In the genomic region with DNA sequence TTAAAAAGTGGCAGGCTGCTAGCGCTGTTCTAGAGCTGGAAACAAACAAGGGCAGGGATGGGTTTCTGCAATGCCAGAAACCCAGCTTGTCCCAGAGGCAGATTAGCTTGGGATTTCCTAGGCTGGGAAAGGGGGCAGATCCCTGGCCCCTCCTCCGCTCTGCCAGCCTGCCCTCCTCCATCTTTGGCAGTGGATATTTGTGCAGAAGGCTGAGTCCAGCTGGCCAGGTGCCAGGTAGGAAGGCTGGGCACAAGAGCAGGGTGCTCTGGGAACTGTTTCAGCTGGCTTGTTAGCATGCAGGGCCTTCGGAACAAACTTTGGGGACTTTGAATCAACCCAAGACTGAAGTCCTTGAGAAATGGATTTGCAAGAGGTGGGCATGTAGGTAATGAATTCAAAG, we compare ENCODE assay signal across 7 mouse cellular contexts. TPM values are rescaled to one million over a fixed set of nuclear protein-coding genes. Genes with fewer than 3 reads are reported as not detected.
DNase-seq lines count a peak whose midpoint lies in the region; ATAC-seq lines count a peak whose summit lies in the region.

No protein-coding gene starts in this region.

- H3K27me3 ChIP-seq in heart, embryonic 13.5 days (replicated peaks): peaks cover 8% of the 10 kb centered on the region; the same call in 1 of the 2 replicates
- no peaks in the 10 kb centered on the region; the same call in 1 of the 2 replicates for H3K27me3 ChIP-seq in midbrain, embryonic 16.5 days (ENCODE audit: control insufficient read depth, insufficient read depth, low read depth, low read length)

- ATAC-seq in heart, embryonic 13.5 days (ENCODE audit: extremely low read depth, insufficient number of reproducible peaks, low FRiP score, low TSS enrichment): no peak
- no peak for ATAC-seq in midbrain, embryonic 16.5 days

- peak overlapping the region; percentile 20; the same call in 1 of the 2 replicates for H3K9ac ChIP-seq in heart, embryonic 13.5 days
- H3K9ac ChIP-seq in midbrain, embryonic 16.5 days (ENCODE audit: low read depth, low read length): no peak overlapping the region

- 56% methylated on average over 3 of the region's 3 CpGs for WGBS in heart, embryonic 13.5 days
- 61% methylated on average over 3 of the region's 3 CpGs for WGBS in midbrain, embryonic 16.5 days

- H3K4me2 ChIP-seq in heart, embryonic 13.5 days: no peak overlapping the region
- no peak overlapping the region for H3K4me2 ChIP-seq in midbrain, embryonic 16.5 days (ENCODE audit: low read length)

- no peaks in the 10 kb centered on the region for H3K36me3 ChIP-seq in heart, embryonic 13.5 days
- H3K36me3 ChIP-seq in midbrain, embryonic 16.5 days (ENCODE audit: control insufficient read depth, insufficient read depth, low read length): no peaks in the 10 kb centered on the region

- no peaks in the 10 kb centered on the region for H3K9me3 ChIP-seq in heart, embryonic 13.5 days
- no peaks in the 10 kb centered on the region for H3K9me3 ChIP-seq in midbrain, embryonic 16.5 days (replicated peaks; ENCODE audit: control insufficient read depth, low read length, poor library complexity, severe bottlenecking)

- peaks cover 34% of the 10 kb centered on the region for H3K4me1 ChIP-seq in heart, embryonic 13.5 days
- H3K4me1 ChIP-seq in midbrain, embryonic 16.5 days (ENCODE audit: control insufficient read depth, insufficient read depth, low read length): peaks cover 15% of the 10 kb centered on the region

- H3K4me3 ChIP-seq in heart, embryonic 13.5 days: no peak overlapping the region
- no peak overlapping the region for H3K4me3 ChIP-seq in midbrain, embryonic 16.5 days (ENCODE audit: low read depth, low read length)

- H3K27ac ChIP-seq in heart, embryonic 13.5 days (replicated peaks): no peak overlapping the region
- H3K27ac ChIP-seq in midbrain, embryonic 16.5 days (ENCODE audit: low read length): peak overlapping the region; percentile 66

- DNase-seq in ovary, adult 18-20 months (ENCODE audit: low spot score): peak; percentile 78
- DNase-seq in ovary, postnatal 10 days (ENCODE audit: low spot score): no peak
- peak; percentile 80 for DNase-seq in cerebellum, adult 8-10 months
- DNase-seq in layer of hippocampus, adult 8-10 months (ENCODE audit: low spot score in 2 of 2): peak; percentile 83 to 87
- no peak for DNase-seq in thymus, postnatal 36 days

RNA-seq across cellular contexts. Expression of a gene that starts 20.0 kb away (rescaled TPM):
- 56.6 and 57.4 TPM in 2 replicates for polyA plus RNA-seq in heart, embryonic 13.5 days (2015; fragmentation: Nextera tagmentation; extraction: Ambion mirVana)
- total RNA-seq in layer of hippocampus, adult 8-10 months (2022): 10 to 100 TPM; 52.8 to 61.6 (median 58.7) TPM
- polyA plus RNA-seq in midbrain, embryonic 16.5 days (2015; fragmentation: Nextera tagmentation; extraction: Ambion mirVana): 15.4 and 17.2 TPM in 2 replicates

RNA-seq across cellular contexts. Expression of a gene that starts 42.6 kb away (rescaled TPM):
- 2.7 and 3.1 TPM in 2 replicates for polyA plus RNA-seq in heart, embryonic 13.5 days (2015; fragmentation: Nextera tagmentation; extraction: Ambion mirVana)
- 1 to 10 TPM; 1.3 to 1.7 (median 1.4) TPM for total RNA-seq in layer of hippocampus, adult 8-10 months (2022)
- polyA plus RNA-seq in midbrain, embryonic 16.5 days (2015; fragmentation: Nextera tagmentation; extraction: Ambion mirVana): 1.2 and 1.4 TPM in 2 replicates

RNA-seq across cellular contexts. Expression of a gene that starts 46.6 kb away (rescaled TPM):
- 0.82 and 1.1 TPM in 2 replicates for polyA plus RNA-seq in heart, embryonic 13.5 days (2015; fragmentation: Nextera tagmentation; extraction: Ambion mirVana)
- total RNA-seq in layer of hippocampus, adult 8-10 months (2022): 1 to 10 TPM; 2.9 to 9.7 (median 4.2) TPM
- 2.3 and 3.3 TPM in 2 replicates for polyA plus RNA-seq in midbrain, embryonic 16.5 days (2015; fragmentation: Nextera tagmentation; extraction: Ambion mirVana)

RNA-seq across cellular contexts. Expression of a gene that starts 47.1 kb away (rescaled TPM):
- 0.15 and 0.16 TPM in 2 replicates for polyA plus RNA-seq in heart, embryonic 13.5 days (2015; fragmentation: Nextera tagmentation; extraction: Ambion mirVana)
- 100 to 1,000 TPM; 230 to 284 (median 256) TPM for total RNA-seq in layer of hippocampus, adult 8-10 months (2022)
- 88.3 and 103 TPM in 2 replicates for polyA plus RNA-seq in midbrain, embryonic 16.5 days (2015; fragmentation: Nextera tagmentation; extraction: Ambion mirVana)

RNA-seq across cellular contexts. Expression of a gene that starts 51.2 kb away (rescaled TPM):
- 2.1 and 2.3 TPM in 2 replicates for polyA plus RNA-seq in heart, embryonic 13.5 days (2015; fragmentation: Nextera tagmentation; extraction: Ambion mirVana)
- total RNA-seq in layer of hippocampus, adult 8-10 months (2022): 1 to 10 TPM; 2.7 to 5.5 (median 4.5) TPM
- polyA plus RNA-seq in midbrain, embryonic 16.5 days (2015; fragmentation: Nextera tagmentation; extraction: Ambion mirVana): 6.1 and 8.2 TPM in 2 replicates

Comparison
In these comparisons a context has a peak if more than half of its experiments do, and no peak if none do; other contexts are left out.
1. DNase-seq: peak in ovary, adult 18-20 months (single experiment), cerebellum, adult 8-10 months (single experiment) and layer of hippocampus, adult 8-10 months (2 of 2); none in ovary, postnatal 10 days (single experiment) and thymus, postnatal 36 days (0 of 2).